Mouse (Mus musculus) fat pad, adult 2 months (tissue): ENCODE data around the gene Acer3.

ENCODE experiments used
- DNase-seq: peaks from one replicate; pipeline ENCODE4 v3.0.0-alpha.2; 2011; ENCODE audit warnings: low read depth, low spot score; ENCODE audit errors: extremely low read depth

Gene Acer3

DNA sequence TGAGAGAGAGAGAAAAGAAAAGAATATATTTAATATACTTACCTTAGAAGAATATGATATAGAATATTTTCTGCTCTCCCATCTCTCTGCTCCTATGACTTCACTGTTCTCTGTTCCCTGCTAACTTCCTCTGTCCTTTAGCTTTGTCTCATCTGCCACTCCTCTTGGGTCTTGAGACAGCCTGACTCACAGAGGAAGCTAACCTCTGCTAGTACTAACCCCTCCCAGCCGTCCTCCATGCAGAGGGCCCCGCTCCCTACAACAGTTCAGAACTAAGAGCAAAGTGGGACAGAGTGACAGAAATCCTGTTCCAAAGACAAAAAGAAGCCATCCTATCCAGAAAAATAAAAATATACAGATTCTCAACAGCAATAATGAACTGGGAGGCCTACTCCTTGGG, at the start of gene Acer3:
TSS of gene Acer3 (minus strand) at position 126 of the 400 bp plus-strand sequence.
- no peak for DNase-seq

- DNase-seq, result no peak
Measured at GRCm38 (mm10) chr7:98369762-98370369, 48.9 kb upstream of the Acer3 start.

DNA sequence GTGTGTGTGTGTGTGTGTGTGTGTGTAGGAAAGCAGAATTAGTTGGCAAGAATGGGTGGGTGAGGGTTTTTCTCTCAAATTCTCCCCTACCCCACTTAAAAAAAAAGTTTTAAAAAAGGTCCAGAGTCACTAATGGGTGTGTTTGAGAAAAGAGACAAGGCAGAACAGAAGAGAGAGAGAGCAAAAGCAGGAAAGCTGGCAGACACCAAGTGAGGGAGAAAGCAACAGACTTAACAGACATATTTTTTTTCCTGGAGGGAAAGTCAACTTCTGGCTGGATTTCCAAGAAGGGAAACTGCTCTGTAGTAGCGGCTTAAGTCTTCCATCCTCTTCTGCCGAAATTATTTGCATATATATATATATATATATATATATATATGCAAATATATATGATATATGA, 40.7 kb upstream of the Acer3 start:
- no peak for DNase-seq

DNA sequence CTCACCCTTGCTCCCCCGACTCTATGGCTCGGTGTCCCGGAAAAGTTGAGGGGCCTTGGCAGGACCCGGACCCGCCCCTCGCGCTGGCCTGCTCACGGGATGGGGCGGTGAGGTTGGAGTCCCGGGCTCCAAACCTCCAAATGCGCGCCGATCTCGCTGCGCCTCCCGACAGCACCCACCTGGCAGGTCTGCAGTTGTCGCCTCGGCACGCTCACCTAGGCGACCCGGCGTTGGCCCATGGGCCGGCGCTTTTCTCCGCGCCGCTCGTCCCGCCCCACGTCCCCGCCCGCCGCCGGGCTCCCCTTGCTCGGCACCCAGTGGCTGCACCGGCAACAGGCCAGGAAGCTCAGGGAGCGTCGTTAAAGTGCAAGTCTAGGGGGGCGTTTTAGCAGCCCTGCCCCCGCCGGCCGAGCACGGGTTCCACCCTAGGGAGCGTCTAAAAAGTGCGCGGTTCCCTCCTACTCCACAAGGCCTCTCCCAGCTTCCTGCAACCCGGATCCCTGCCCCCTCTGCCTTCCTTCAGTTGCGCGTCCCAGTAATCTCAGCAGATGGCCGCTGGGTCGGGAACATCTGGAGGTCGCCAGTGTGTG, 40.1 kb upstream of the Acer3 start, which contains the start of gene Tsku:
TSS of gene Tsku (minus strand) at position 266 of the 590 bp plus-strand sequence.
- DNase-seq, result peak; percentile 62

GRCm38 (mm10) chr7:98360621-98360990, 39.6 kb upstream of the Acer3 start:
- DNase-seq, result no peak

- peak; percentile 69 for DNase-seq
Measured at GRCm38 (mm10) chr7:98359951-98360620, 39.1 kb upstream of the Acer3 start.

DNA sequence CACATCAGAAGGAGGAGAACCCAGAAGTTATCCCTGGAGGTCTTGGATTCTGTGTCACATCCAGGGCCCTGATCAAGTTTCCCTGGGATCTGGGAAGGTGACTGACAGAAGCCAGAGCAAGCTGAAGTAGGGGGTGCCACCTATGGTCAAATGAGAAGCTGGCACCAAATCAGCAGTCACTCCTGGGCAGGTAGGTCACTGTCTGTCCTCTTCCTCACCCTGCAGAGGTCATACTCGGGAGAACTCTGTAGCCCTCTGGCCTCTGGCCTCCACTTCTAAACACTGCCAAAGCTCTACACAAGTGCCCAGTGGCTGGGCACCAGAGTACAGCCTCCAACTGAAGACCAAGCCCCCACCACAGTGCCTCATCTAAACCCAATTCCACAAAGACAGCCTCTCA, 37.0 kb upstream of the Acer3 start:
- no peak for DNase-seq

DNA sequence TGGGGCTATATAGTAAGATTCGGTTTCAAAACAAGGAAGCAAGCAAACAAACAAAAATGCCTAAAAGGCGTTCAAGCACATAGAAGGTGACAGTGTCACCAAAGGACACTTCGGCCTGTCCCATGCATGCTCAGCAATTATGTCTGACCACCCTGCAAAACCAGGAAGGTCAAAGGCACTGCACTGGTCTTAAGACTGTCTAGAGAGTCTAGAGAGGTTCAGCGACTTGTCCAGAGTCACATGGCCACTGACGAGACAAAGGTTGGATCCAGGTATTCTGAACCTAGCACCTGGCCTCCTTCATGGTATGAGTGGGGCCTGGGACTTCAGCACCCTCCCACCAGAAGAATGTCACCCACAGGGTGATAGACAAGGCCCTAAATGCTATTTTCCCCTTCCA, 36.3 kb upstream of the Acer3 start:
- no peak for DNase-seq

DNA sequence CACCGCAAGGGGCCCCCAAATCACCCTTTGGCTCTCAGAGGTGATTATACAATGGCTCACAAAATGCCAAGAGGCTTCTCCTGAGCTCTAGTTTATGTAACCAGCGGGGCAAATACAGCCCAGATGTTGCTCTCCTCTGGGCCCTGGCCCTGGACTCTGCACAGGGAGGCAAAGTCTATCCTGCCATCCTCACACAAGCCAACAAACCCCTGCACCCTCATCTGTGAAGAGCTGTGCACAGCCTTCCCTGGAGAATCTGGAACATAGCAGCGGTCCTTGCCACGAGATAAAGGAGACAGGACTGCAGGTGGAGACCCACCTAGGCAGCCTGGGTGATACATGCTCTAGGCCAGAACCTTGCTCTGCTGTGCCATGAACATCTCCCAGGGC, 33.9 kb upstream of the Acer3 start:
- DNase-seq, result no peak

GRCm38 (mm10) chr7:98354160-98354920, 33.3 kb upstream of the Acer3 start:
- no peak for DNase-seq

DNA sequence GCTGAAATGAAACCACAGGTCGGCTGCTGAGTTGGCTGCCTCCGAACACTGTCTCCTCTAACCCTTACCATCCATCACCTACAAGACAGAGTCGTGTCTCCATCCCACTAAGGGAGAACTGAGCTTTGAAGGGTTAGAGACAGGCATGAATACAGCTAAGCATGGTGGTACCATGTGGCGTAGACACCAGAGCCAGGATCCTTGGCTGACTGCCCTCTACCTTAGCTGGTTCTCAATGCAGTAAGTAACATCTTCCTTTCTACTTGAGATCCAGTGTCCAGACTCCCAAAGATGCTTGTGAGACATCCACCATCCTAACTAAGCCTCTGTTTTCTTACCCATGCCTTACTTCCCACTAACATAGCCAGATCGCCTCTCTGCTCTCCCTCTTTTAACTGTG, 32.6 kb upstream of the Acer3 start:
- DNase-seq, result no peak

DNA sequence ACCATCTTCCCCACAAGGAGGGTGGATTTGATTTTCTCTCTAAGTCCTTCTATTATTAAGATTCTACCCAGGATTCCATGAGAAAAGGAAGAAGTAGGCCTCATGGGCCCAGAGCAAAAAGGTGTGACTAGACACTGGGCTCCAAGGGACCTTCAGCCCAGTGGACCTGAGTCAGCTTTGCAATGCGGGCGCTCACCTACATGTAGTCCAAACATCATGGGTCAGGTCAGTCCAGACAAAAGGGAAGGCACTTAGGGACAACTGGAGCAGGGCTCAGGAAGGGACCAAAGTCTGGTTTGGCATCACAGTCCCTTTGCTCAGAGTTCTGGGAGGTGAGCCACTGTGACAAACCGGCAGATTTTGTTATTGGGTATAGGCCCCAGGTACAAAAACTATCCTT, 30.5 kb upstream of the Acer3 start:
- DNase-seq, result no peak

DNA sequence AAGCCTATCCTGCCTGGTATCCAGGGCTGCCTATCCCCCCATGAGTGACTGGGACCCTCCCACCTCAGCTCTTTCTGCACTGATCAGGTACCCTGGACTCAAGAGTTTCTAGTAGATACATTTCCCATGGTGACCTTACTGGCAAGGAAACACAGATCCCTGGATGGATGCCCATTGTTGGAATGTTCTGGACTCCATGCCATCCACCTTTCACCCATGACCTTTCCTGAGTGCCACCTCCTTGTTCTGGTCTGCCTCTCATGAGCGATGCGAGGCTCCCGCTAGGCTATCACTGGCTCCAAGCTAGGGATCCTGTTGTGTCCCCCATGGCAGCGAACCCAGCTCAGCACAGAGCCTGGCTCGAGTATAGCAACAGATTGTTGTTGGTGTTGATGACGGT, 28.8 kb upstream of the Acer3 start:
- DNase-seq, result no peak

- no peak for DNase-seq
Measured at GRCm38 (mm10) chr7:98349096-98349495, 28.1 kb upstream of the Acer3 start.

- no peak for DNase-seq
Measured at GRCm38 (mm10) chr7:98348043-98348442, 27.0 kb upstream of the Acer3 start.

GRCm38 (mm10) chr7:98347471-98347870, 26.5 kb upstream of the Acer3 start:
- DNase-seq, result no peak

DNA sequence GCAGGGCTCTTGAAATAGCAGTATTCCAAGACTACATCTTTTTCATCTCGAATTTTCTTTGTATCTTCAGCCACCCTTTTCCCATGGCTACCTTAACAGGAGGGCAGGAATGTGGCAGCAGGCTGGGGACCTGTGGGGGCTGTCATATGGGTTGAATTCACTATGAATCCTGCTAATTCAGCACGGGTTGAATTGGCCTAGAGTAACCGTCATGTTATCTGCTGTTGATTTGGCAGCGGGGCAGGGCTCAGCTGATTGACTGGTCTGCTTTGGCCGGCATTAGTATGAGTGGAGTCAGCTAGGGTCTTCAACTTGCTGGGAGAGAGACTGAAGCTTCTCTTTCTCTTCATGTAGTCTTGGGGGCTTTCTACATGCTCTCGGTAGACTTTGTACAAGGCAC, 24.0 kb upstream of the Acer3 start:
- DNase-seq, result no peak

DNA sequence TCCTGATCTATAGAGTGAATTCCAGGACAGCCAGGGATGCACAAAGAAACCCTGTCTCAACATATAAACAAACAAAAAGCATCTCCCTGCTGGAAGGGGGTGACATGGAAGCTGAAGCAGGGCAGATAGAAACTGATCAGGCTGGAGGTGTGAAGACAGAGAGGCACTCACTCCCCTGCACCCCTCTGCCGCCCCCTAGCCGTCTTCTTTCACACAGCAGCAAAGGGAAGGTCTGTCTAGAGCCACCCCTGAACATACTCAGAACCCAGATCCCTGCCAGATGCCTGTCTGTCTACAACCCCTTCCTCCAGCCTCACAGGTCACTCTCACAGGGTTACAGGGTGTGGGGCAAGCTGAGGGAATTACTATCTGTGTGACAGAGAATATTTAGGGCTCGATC, 23.4 kb upstream of the Acer3 start:
- DNase-seq, result no peak

DNA sequence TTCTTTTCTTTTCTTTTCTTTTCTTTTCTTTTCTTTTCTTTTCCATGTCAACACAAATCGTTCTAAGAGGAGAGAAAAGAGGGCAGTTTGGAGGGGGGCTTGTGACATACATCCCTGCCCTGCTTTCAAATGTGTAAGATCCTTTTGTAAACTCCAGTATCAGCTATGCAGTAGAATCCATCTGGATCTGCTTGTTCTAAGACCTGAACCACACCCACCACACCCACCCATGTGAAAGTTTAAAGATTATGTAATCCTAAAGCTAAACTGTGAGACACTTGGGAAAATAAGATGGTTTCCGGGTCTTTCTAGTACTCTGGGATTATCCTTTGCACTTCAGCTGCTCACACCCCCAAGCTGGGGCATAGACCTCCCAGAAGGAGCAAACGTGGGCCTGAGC, 21.2 kb upstream of the Acer3 start:
- DNase-seq, result no peak

- DNase-seq, result no peak
Measured at GRCm38 (mm10) chr7:98341475-98341874, 20.5 kb upstream of the Acer3 start.

GRCm38 (mm10) chr7:98340343-98340742, 19.3 kb upstream of the Acer3 start:
- DNase-seq, result no peak

GRCm38 (mm10) chr7:98333987-98334386, 13.0 kb upstream of the Acer3 start:
- no peak for DNase-seq
